Mouse (Mus musculus) CH12.LX (cell line): ENCODE measurements around the gene Pmis2. TPM values are rescaled to one million over a fixed set of nuclear protein-coding genes. Genes with fewer than 3 reads are reported as not detected.

Experiments used
- polyA plus RNA-seq: library from polyadenylated mRNA; unstranded; fragments of >175 nt; gene quantifications from 2 replicates; pipeline ENCODE4 v1.2.1, GENCODE M21; 2012; ENCODE audit warnings: low read depth; ENCODE audit not compliant: insufficient read length
- total RNA-seq, 2 experiments: library from RNA; depleted of rRNA; stranded (reverse); fragments of 300-350 nt in 1 of 2; fragments of >200 nt in 1 of 2; gene quantifications; 2 replicates each; pipeline ENCODE4 v1.2.3; 2012 to 2014

The Pmis2 gene
- total and polyA plus RNA-seq, 3 experiments = not detected

Other genes starting within 250 kb of the Pmis2 start
Only the 20 nearest of the 32 such genes appear.
- gene Proser3, start 119.3 kb downstream of the Pmis2 start, total RNA-seq (2012; rRNA removed) = 4.0 and 5.9 TPM in 2 replicates
- 1.7 and 2.0 TPM in 2 replicates for gene Proser3, start 119.3 kb downstream of the Pmis2 start, total RNA-seq (2014; rRNA removed)
- 5.7 and 6.0 TPM in 2 replicates for gene Proser3, start 119.3 kb downstream of the Pmis2 start, polyA plus RNA-seq
- 8.3 and 11.0 TPM in 2 replicates for gene Lin37, start 111.8 kb downstream of the Pmis2 start, total RNA-seq (2012; rRNA removed)
- 4.0 and 5.2 TPM in 2 replicates for gene Lin37, start 111.8 kb downstream of the Pmis2 start, total RNA-seq (2014; rRNA removed)
- gene Lin37, start 111.8 kb downstream of the Pmis2 start, polyA plus RNA-seq = 38.6 and 49.5 TPM in 2 replicates
- 56.7 and 61.2 TPM in 2 replicates for gene U2af1l4, start 108.3 kb downstream of the Pmis2 start, total RNA-seq (2012; rRNA removed)
- gene U2af1l4, start 108.3 kb downstream of the Pmis2 start, total RNA-seq (2014; rRNA removed) = 60.8 and 63.4 TPM in 2 replicates
- gene U2af1l4, start 108.3 kb downstream of the Pmis2 start, polyA plus RNA-seq = 51.5 and 54.4 TPM in 2 replicates
- 2.6 and 2.7 TPM in 2 replicates for gene Gm49396, start 108.3 kb downstream of the Pmis2 start, total RNA-seq (2012; rRNA removed)
- gene Gm49396, start 108.3 kb downstream of the Pmis2 start, total RNA-seq (2014; rRNA removed) = 1.9 and 2.3 TPM in 2 replicates
- 3.3 and 3.8 TPM in 2 replicates for gene Gm49396, start 108.3 kb downstream of the Pmis2 start, polyA plus RNA-seq
- gene Psenen, start 108.0 kb downstream of the Pmis2 start, total RNA-seq (2012; rRNA removed) = 55.2 and 59.2 TPM in 2 replicates
- gene Psenen, start 108.0 kb downstream of the Pmis2 start, total RNA-seq (2014; rRNA removed) = 83.6 and 92.7 TPM in 2 replicates
- 101 and 121 TPM in 2 replicates for gene Psenen, start 108.0 kb downstream of the Pmis2 start, polyA plus RNA-seq
- 0.92 and 1.3 TPM in 2 replicates for gene Igflr1, start 106.2 kb downstream of the Pmis2 start, total RNA-seq (2012; rRNA removed)
- gene Igflr1, start 106.2 kb downstream of the Pmis2 start, total RNA-seq (2014; rRNA removed) = not detected in 2 replicates
- 0.65 TPM in 1 of 2 replicates, not detected in the other for gene Igflr1, start 106.2 kb downstream of the Pmis2 start, polyA plus RNA-seq
- gene Kmt2b, start 82.9 kb downstream of the Pmis2 start, total RNA-seq (2012; rRNA removed) = 17.2 and 18.3 TPM in 2 replicates
- gene Kmt2b, start 82.9 kb downstream of the Pmis2 start, total RNA-seq (2014; rRNA removed) = 4.8 and 8.4 TPM in 2 replicates
- 31.0 and 32.8 TPM in 2 replicates for gene Kmt2b, start 82.9 kb downstream of the Pmis2 start, polyA plus RNA-seq
- 183 TPM in 2 replicates for gene Zbtb32, start 72.7 kb downstream of the Pmis2 start, total RNA-seq (2012; rRNA removed)
- gene Zbtb32, start 72.7 kb downstream of the Pmis2 start, total RNA-seq (2014; rRNA removed) = 156 and 173 TPM in 2 replicates
- gene Zbtb32, start 72.7 kb downstream of the Pmis2 start, polyA plus RNA-seq = 171 and 178 TPM in 2 replicates
- gene Upk1a, start 58.8 kb downstream of the Pmis2 start, total RNA-seq (2012; rRNA removed) = 6.5 and 10.9 TPM in 2 replicates
- 0.47 and 0.49 TPM in 2 replicates for gene Upk1a, start 58.8 kb downstream of the Pmis2 start, total RNA-seq (2014; rRNA removed)
- 1.8 and 2.3 TPM in 2 replicates for gene Upk1a, start 58.8 kb downstream of the Pmis2 start, polyA plus RNA-seq
- gene Cox6b1, start 45.5 kb downstream of the Pmis2 start, total RNA-seq (2012; rRNA removed) = 432 and 456 TPM in 2 replicates
- gene Cox6b1, start 45.5 kb downstream of the Pmis2 start, total RNA-seq (2014; rRNA removed) = 776 and 802 TPM in 2 replicates
- gene Cox6b1, start 45.5 kb downstream of the Pmis2 start, polyA plus RNA-seq = 581 and 625 TPM in 2 replicates
- not detected in 2 replicates for gene Etv2, start 35.8 kb downstream of the Pmis2 start, total RNA-seq (2012; rRNA removed)
- not detected in 2 replicates for gene Etv2, start 35.8 kb downstream of the Pmis2 start, total RNA-seq (2014; rRNA removed)
- not detected in 2 replicates for gene Etv2, start 35.8 kb downstream of the Pmis2 start, polyA plus RNA-seq
- 109 and 121 TPM in 2 replicates for gene Rbm42, start 21.3 kb downstream of the Pmis2 start, total RNA-seq (2012; rRNA removed)
- 65.3 and 67.2 TPM in 2 replicates for gene Rbm42, start 21.3 kb downstream of the Pmis2 start, total RNA-seq (2014; rRNA removed)
- 104 and 105 TPM in 2 replicates for gene Rbm42, start 21.3 kb downstream of the Pmis2 start, polyA plus RNA-seq
- 45.6 and 47.7 TPM in 2 replicates for gene Haus5, start 6.6 kb downstream of the Pmis2 start, total RNA-seq (2012; rRNA removed)
- gene Haus5, start 6.6 kb downstream of the Pmis2 start, total RNA-seq (2014; rRNA removed) = 32.3 and 38.5 TPM in 2 replicates
- gene Haus5, start 6.6 kb downstream of the Pmis2 start, polyA plus RNA-seq = 50.9 and 52.8 TPM in 2 replicates
- 2.4 and 4.0 TPM in 2 replicates for gene 2200002J24Rik, start 27.3 kb upstream of the Pmis2 start, total RNA-seq (2012; rRNA removed)
- 3.0 and 6.6 TPM in 2 replicates for gene 2200002J24Rik, start 27.3 kb upstream of the Pmis2 start, total RNA-seq (2014; rRNA removed)
- 2.9 and 3.5 TPM in 2 replicates for gene 2200002J24Rik, start 27.3 kb upstream of the Pmis2 start, polyA plus RNA-seq
- 0.13 TPM in 1 of 2 replicates, not detected in the other for gene Atp4a, start 40.6 kb upstream of the Pmis2 start, total RNA-seq (2012; rRNA removed)
- gene Atp4a, start 40.6 kb upstream of the Pmis2 start, total RNA-seq (2014; rRNA removed) = 0.14 and 0.67 TPM in 2 replicates
- gene Atp4a, start 40.6 kb upstream of the Pmis2 start, polyA plus RNA-seq = 0.33 TPM in 1 of 2 replicates, not detected in the other
- 136 and 137 TPM in 2 replicates for gene Tmem147, start 57.9 kb upstream of the Pmis2 start, total RNA-seq (2012; rRNA removed)
- gene Tmem147, start 57.9 kb upstream of the Pmis2 start, total RNA-seq (2014; rRNA removed) = 152 and 154 TPM in 2 replicates
- 98.4 and 149 TPM in 2 replicates for gene Tmem147, start 57.9 kb upstream of the Pmis2 start, polyA plus RNA-seq
- 0.42 and 0.89 TPM in 2 replicates for gene Gapdhs, start 72.1 kb upstream of the Pmis2 start, total RNA-seq (2012; rRNA removed)
- gene Gapdhs, start 72.1 kb upstream of the Pmis2 start, total RNA-seq (2014; rRNA removed) = not detected in 2 replicates
- 1.7 and 2.9 TPM in 2 replicates for gene Gapdhs, start 72.1 kb upstream of the Pmis2 start, polyA plus RNA-seq
- 0.59 and 0.76 TPM in 2 replicates for gene Sbsn, start 79.9 kb upstream of the Pmis2 start, total RNA-seq (2012; rRNA removed)
- 0.30 TPM in 1 of 2 replicates, not detected in the other for gene Sbsn, start 79.9 kb upstream of the Pmis2 start, total RNA-seq (2014; rRNA removed)
- 0.69 and 1.1 TPM in 2 replicates for gene Sbsn, start 79.9 kb upstream of the Pmis2 start, polyA plus RNA-seq
- gene Dmkn, start 92.2 kb upstream of the Pmis2 start, total RNA-seq (2012; rRNA removed) = not detected in 2 replicates
- not detected in 2 replicates for gene Dmkn, start 92.2 kb upstream of the Pmis2 start, total RNA-seq (2014; rRNA removed)
- not detected in 2 replicates for gene Dmkn, start 92.2 kb upstream of the Pmis2 start, polyA plus RNA-seq
- gene Krtdap, start 116.3 kb upstream of the Pmis2 start, total RNA-seq (2012; rRNA removed) = not detected in 2 replicates
- not detected in 2 replicates for gene Krtdap, start 116.3 kb upstream of the Pmis2 start, total RNA-seq (2014; rRNA removed)
- not detected in 2 replicates for gene Krtdap, start 116.3 kb upstream of the Pmis2 start, polyA plus RNA-seq